Mouse (Mus musculus): ENCODE data around the gene Gm20696. TPM values are rescaled to one million over a fixed set of nuclear protein-coding genes. Genes with fewer than 3 reads are reported as not detected.

Gene Gm20696
- polyA plus RNA-seq, 1 experiment from 2014 or later = 0.03 TPM

DNA sequence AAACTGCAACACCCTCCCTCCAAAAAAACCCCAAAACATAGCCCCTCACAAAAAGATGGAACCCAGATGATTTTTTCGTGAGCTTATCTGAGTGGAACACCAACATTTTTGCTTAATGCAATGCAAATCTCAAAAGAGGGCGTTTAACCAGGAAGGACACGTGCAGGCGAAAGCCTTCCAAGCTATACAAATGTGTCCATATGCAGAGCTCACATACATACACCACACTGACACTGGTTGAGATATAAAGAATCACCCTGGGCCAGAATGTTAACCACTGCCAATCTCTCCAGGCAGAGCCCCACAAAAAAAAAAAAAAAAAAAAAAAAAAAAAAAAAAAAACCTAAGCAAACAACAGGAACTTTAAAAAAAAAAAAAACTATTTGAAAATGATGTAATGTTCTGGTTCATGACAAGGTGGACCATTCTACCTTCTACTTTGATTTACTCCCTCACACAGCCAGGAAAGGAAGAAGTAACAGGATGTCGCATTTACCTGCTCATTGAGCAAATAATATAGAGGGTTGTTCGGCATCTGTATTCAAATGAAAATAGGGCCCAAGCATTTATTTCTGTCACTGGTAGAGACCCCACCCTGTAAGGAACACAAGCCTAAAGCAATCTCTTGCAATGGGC lies 262.7 kb downstream of the Gm20696 start:
- 92% methylated on average over 6 of the region's 6 CpGs for WGBS (ENCODE audit: missing documents)
- Histone ChIP-seq H3K27ac (no peak overlapping the region), H3K36me3 (ENCODE audit: inconsistent target) (no peaks in the 10 kb centered on the region), H3K79me2 (ENCODE audit: inconsistent target) (peaks cover 22% of the 10 kb centered on the region), H3K4me3 (ENCODE audit: inconsistent target) (no peak overlapping the region)

DNA sequence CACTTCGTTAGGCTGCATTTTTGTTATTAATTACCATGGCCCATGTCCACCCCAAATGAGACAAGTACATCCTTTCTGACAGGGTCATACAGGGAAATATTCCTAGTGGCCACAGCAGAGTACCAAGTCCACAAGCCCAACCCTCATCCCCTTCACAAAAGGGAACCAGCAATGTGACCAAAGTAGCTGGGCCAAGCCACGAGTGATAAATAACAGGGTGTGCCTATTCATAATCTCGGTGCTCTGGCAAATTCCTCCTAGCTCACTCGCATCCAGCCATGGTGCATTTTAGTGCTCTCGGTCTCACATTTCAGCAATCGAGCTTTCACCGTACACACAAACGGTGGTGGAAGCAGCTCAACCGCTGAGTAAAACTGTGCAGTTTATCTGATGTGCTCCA lies 263.7 kb downstream of the Gm20696 start:
- no peak overlapping the region for H3K27ac ChIP-seq
- H3K36me3 ChIP-seq (ENCODE audit: inconsistent target) = no peaks in the 10 kb centered on the region
- peaks cover 22% of the 10 kb centered on the region for H3K79me2 ChIP-seq (ENCODE audit: inconsistent target)
- 71% methylated on average over 9 of the region's 9 CpGs for WGBS (ENCODE audit: missing documents)
- no peak overlapping the region for H3K4me3 ChIP-seq (ENCODE audit: inconsistent target)

DNA sequence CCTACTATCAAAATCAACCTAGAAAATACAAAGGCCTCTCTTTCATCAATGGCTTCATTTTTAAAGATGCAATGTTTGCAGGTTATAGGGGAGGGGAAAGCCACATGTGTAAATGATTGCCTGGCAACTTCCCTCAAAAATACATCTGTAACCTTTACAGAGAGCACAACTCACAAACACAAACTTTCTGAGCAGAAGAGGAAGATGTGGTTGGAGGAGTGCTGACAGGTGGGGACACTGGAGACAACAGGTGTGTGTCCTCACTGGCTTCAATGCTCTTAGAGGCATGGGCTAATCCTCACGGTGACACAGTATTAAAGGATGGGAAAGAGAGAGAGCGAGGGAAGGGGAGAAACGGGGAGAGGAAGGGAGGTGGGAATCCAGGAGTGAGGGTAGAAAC lies 264.2 kb downstream of the Gm20696 start:
- 77% methylated on average over 3 of the region's 3 CpGs for WGBS (ENCODE audit: missing documents)
- Histone ChIP-seq H3K27ac (no peak overlapping the region), H3K36me3 (ENCODE audit: inconsistent target) (no peaks in the 10 kb centered on the region), H3K79me2 (ENCODE audit: inconsistent target) (peaks cover 22% of the 10 kb centered on the region), H3K4me3 (ENCODE audit: inconsistent target) (no peak overlapping the region)

DNA sequence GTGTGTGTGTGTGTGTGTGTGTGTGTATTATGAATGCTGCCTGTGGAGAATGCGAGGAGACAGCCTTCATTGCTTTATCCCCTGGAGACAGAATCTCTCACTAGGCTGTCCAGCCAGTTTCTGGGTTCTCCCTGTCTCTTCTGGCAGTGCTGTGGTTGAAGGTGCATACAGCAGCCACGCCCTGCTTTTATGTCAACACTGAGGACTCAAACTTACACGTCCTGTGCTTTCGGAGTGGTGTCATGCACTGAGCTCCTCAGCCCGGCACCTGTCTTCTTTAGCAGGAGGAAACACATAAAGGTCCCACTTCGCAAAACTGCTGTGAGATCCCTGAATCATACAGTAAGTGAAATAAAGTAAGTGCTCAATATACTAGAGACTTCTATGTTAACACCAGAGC lies 264.8 kb downstream of the Gm20696 start:
- Histone ChIP-seq H3K27ac (no peak overlapping the region), H3K36me3 (ENCODE audit: inconsistent target) (no peaks in the 10 kb centered on the region), H3K79me2 (ENCODE audit: inconsistent target) (peaks cover 22% of the 10 kb centered on the region), H3K4me3 (ENCODE audit: inconsistent target) (no peak overlapping the region)
- 97% methylated on average over 4 of the region's 6 CpGs for WGBS (ENCODE audit: missing documents)

DNA sequence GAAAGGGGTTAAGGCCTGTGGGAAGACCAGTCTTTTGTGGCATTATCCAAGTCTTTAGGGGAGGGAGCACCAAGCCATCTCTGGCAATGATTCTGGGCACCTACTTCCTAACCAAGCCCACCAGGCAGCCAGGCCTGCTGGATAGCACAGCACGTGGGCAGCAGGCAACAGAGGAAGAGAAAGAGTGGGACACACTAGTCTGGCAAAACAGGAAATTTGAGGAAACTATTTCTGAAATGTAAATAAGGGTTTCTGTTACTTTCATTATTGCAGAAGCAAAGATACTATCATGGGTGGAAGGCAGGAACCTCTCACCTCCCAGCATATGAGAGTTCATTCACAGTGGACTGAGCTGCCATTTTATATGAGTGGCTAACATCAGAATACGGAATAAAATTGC lies 265.4 kb downstream of the Gm20696 start:
- WGBS (ENCODE audit: missing documents) = 47% methylated on average over 2 of the region's 2 CpGs
- Histone ChIP-seq H3K79me2 (ENCODE audit: inconsistent target) (peaks cover 22% of the 10 kb centered on the region), H3K36me3 (ENCODE audit: inconsistent target) (no peaks in the 10 kb centered on the region), H3K4me3 (ENCODE audit: inconsistent target) (no peak overlapping the region), H3K27ac (no peak overlapping the region)

DNA sequence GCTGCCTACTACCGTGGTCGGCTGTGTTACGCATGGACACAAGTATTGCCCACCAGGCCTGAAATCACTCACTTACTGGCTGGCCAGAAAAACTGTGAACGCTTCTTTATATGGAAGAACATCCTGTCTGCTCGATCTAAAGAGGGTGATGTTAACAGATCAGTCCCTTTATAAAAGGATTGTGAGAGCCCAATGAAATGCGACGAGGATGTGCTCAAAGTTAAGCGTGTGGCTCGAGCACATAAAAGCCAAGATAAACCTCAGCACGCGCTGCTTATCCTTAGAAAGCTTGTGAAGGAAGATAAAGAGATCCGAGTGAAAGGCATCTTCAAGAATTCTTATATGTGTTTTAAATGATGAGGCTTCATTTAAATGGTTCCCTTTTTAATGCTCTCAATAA lies 270.9 kb downstream of the Gm20696 start:
- 95% methylated on average over 12 of the region's 12 CpGs for WGBS (ENCODE audit: missing documents)
- no peaks in the 10 kb centered on the region for H3K36me3 ChIP-seq (ENCODE audit: inconsistent target)
- peaks cover 5% of the 10 kb centered on the region; the same call in 1 of the 2 replicates for H3K79me2 ChIP-seq (ENCODE audit: inconsistent target)
- H3K27ac ChIP-seq = no peak overlapping the region
- H3K4me3 ChIP-seq (ENCODE audit: inconsistent target) = no peak overlapping the region

DNA sequence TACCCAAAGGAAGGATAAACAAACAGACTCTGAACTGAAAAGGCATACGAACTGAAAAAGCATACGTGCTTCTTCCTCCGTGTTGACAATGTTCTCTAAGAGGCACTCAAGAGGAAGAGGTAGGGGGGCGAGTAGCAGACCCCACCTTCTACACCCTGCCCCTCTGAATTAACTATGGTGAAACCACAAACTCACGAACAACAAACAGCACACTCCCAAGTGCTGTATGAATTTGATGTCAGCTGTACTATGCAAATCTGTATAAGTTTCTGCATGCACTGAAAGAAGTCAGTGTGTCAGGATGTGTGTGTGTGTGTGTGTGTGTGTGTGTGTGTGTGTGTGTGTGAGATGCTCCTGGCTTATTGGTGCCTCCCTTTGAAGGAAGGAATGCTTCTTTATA lies 271.8 kb downstream of the Gm20696 start:
- WGBS (ENCODE audit: missing documents) = 66% methylated on average over 5 of the region's 5 CpGs
- H3K4me3 ChIP-seq (ENCODE audit: inconsistent target) = no peak overlapping the region
- no peak overlapping the region for H3K27ac ChIP-seq
- H3K36me3 ChIP-seq (ENCODE audit: inconsistent target) = no peaks in the 10 kb centered on the region
- peaks cover 7% of the 10 kb centered on the region; the same call in 1 of the 2 replicates for H3K79me2 ChIP-seq (ENCODE audit: inconsistent target)

DNA sequence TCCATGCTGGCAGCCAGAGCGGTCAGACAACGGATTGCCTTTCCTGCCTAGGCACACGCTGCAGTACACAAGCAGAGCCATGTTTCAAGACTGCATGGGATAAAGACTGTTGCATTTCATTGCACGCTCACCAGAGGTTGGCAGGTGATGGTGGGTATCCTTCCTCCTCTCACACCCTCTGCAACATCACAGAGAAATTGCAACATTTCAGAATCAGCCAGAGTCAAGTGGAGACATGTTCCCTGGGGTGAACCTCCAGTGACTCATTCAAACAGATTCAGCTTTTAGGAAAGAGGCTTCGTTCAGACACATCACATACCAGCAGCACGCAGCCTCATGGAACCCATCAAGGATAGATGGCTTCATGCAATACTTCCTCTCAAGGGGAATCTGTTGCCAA lies 274.1 kb downstream of the Gm20696 start:
- WGBS (ENCODE audit: missing documents) = 57% methylated on average over 6 of the region's 6 CpGs
- Histone ChIP-seq H3K4me3 (ENCODE audit: inconsistent target) (no peak overlapping the region), H3K36me3 (ENCODE audit: inconsistent target) (no peaks in the 10 kb centered on the region), H3K27ac (0 out of 2 replicates have a peak overlapping the region, but pooled peaks have one; percentile 10), H3K79me2 (ENCODE audit: inconsistent target) (peaks cover 11% of the 10 kb centered on the region; the same call in 1 of the 2 replicates)

DNA sequence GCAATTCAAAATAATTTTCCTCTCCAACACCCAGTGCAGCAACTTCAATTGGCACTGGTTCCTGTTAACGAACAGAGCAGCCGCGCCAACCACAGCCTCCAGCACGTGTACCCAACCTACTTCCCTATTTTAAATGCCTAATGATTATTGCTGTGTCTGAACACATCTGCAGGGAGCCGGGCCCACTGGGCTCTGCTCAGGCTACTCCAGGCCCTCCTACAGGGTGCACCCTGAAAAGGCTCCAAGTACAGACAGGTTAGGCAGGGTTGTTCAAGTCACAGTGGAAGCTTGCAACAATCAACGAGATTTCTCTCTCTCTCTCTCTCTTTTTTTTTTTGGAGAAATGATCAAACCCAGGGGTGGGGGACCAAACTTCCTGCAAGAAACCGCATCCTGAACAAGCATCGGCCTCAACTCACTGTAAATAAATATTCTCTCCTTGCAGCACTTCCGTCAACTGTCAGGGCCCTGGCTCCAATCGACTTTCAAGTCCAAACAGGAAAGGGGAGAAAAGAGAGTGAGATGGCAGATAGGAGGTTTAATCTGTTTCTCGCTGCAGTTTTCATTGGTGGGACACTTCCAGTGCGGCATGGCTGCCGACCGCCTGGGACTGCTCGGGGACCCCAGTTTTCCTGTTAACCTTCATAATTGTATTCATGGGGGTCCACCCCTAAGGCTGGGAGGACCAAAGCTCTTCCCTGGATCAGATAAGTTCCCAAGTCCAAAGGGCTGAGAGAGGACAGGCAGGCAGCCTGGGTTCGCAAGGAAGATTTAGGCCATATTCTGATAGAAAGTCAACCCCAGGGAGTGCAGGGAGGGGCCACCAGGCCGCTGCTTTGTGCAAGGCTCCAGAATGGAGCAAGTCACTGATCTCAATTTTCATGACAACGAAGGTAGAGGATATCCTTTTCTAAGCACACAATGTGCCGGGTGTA lies 277.6 kb downstream of the Gm20696 start:
- Histone ChIP-seq H3K36me3 (ENCODE audit: inconsistent target) (no peaks in the 10 kb centered on the region), H3K79me2 (ENCODE audit: inconsistent target) (peaks cover 13% of the 10 kb centered on the region; the same call in 1 of the 2 replicates), H3K27ac (peak overlapping the region; percentile 96), H3K4me3 (ENCODE audit: inconsistent target) (no peak overlapping the region)
- WGBS (ENCODE audit: missing documents) = 10% methylated on average over 19 of the region's 19 CpGs

DNA sequence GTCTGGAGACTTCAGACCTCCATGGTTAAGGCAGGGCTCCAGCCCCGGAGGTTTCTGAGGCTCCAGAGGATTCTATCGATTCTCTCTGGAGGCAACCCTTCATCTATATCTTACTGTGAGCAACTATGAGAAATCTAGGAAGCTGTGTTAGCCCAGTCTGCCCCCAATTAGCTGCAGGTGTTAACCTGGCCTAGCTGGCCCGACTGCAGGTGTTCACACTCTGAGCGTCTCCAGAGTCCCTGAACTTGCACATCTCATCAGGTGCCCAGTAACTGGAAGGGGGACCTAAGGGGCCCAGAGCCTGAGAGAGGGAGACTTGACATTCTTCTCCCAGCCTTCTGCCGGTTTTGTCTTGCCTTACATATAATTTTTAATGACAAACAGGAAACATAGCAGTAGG lies 278.6 kb downstream of the Gm20696 start:
- Histone ChIP-seq H3K4me3 (ENCODE audit: inconsistent target) (no peak overlapping the region), H3K27ac (peak overlapping the region; percentile 96), H3K79me2 (ENCODE audit: inconsistent target) (peaks cover 13% of the 10 kb centered on the region; the same call in 1 of the 2 replicates), H3K36me3 (ENCODE audit: inconsistent target) (no peaks in the 10 kb centered on the region)
- 33% methylated on average over 5 of the region's 5 CpGs for WGBS (ENCODE audit: missing documents)

DNA sequence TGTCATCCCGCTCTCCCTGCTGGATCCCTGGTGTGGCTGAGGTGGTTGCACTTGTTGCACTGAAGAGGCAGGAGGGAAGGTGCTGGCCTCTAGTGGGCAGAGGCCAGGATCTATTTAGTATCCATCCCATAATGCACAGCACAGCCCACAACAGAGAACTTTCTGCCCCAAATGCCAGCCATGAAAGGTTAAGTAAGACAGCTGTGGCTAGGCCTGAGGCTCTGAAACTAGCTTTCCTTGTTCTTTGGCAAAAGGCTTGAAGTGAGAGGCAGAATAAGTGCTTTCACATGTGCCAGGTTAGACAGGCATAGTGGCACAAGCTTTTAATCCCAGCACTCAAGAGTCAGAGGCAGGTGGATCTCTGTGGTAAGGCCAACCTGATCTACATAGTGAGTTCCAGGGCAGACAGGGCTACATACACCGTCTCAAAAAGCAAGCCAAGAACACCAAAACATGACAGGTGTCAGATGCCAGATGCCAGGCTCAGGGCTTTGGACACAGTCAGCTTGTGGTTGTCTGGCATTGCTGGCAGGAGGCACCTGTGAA lies 281.5 kb downstream of the Gm20696 start:
- no peak overlapping the region for H3K27ac ChIP-seq
- H3K4me3 ChIP-seq (ENCODE audit: inconsistent target) = no peak overlapping the region
- no peaks in the 10 kb centered on the region for H3K36me3 ChIP-seq (ENCODE audit: inconsistent target)
- peaks cover 6% of the 10 kb centered on the region; the same call in 1 of the 2 replicates for H3K79me2 ChIP-seq (ENCODE audit: inconsistent target)
- WGBS (ENCODE audit: missing documents) = 47% methylated on average over 2 of the region's 2 CpGs

DNA sequence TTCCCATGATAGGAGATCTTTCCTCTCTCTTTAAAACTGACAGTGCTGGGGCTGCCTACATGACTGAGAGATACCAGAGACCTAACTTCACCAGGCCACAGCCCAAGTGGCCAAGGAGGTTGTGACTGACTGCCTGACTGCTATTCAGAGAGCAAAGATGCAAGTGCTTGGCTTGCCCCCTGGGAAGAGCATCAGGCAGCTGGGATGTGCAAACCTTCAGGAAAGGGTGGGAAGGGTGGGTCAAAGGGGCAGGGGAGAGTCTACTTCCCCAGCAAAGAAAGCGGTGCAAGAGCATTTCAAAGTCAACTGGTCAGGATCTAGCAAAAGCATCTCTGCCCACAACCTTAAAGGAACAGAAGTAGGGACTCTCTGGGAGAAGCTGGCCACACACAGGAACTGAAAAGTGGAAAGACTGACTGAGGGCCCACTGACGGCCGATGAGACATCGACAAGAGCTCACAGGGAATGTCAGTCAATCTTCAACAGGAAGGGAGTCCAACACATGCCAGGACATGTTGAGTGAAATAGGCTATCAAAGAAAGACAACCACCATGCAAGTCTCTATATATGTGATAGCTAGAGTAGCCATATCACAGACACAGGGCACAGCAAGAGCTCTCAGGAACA lies 282.6 kb downstream of the Gm20696 start:
- no peak overlapping the region for H3K4me3 ChIP-seq (ENCODE audit: inconsistent target)
- 40% methylated on average over 4 of the region's 4 CpGs for WGBS (ENCODE audit: missing documents)
- H3K27ac ChIP-seq = peak overlapping the region; percentile 37; the same call in 1 of the 2 replicates
- no peaks in the 10 kb centered on the region for H3K36me3 ChIP-seq (ENCODE audit: inconsistent target)
- peaks cover 6% of the 10 kb centered on the region; the same call in 1 of the 2 replicates for H3K79me2 ChIP-seq (ENCODE audit: inconsistent target)

DNA sequence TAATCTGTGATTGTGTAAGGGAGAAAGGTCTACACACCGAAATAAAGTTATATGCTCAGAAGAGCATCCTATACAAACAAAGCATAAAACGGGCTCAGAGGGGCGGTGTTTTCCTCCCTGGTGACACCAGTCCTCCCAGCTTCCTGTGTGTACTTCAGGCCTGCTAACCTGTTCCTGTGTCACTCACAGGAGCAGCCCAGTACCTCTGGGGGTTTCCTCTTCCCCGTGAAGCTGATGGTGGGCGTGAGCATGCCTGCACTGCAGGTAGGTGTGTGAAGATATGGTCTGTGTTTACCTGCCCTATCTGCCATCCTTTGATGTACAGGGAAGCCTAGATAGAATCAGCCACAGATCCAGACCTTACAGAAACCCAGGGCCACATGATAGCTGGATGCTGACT lies 286.5 kb downstream of the Gm20696 start:
- Histone ChIP-seq H3K79me2 (ENCODE audit: inconsistent target) (no peaks in the 10 kb centered on the region), H3K36me3 (ENCODE audit: inconsistent target) (no peaks in the 10 kb centered on the region), H3K4me3 (ENCODE audit: inconsistent target) (no peak overlapping the region), H3K27ac (no peak overlapping the region)
- WGBS (ENCODE audit: missing documents) = 74% methylated on average over 5 of the region's 5 CpGs

DNA sequence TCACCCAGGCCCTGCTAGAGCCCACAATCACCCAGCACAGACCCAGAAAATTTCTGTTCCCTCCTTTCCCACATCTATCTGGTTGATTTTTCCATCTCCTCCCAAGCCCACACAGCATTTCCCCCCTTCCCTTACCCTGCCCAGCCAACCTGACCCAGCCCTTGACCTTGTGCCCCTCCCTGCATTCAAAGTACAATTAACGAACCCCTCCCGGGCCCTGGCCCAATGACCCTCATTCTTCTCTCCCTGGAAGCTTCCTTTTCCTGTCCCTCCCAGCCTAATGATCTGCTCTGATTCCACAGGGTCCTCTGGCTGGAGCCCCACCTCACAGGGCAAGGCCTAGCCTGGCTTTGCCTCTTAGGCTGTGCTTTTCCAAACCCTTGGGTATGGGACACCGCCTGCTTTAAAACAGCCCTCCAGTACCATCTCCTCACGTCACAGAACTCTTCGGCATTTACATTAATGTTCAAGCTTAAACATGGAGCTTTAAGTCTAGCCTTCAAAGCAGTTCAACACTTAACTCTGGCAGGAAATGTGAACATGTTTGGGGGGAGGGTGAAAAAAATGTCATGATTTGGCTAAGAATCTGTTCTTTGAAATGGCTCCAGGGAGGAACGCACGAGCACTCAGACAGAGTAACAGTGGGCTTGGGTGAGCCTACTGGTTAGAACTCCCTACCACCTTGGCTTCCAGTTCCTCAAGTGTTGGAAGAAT lies 287.4 kb downstream of the Gm20696 start:
- Histone ChIP-seq H3K36me3 (ENCODE audit: inconsistent target) (no peaks in the 10 kb centered on the region), H3K27ac (no peak overlapping the region), H3K4me3 (ENCODE audit: inconsistent target) (no peak overlapping the region), H3K79me2 (ENCODE audit: inconsistent target) (no peaks in the 10 kb centered on the region)
- WGBS (ENCODE audit: missing documents) = 92% methylated on average over 7 of the region's 7 CpGs
